Mouse (Mus musculus): Measurements from ENCODE around the gene Bach1. TPM values are rescaled to one million over a fixed set of nuclear protein-coding genes. Genes with fewer than 3 reads are reported as not detected.

The Bach1 gene
- total RNA-seq, 2 experiments from 2014 or later = 27.9 to 29.5 TPM

DNA sequence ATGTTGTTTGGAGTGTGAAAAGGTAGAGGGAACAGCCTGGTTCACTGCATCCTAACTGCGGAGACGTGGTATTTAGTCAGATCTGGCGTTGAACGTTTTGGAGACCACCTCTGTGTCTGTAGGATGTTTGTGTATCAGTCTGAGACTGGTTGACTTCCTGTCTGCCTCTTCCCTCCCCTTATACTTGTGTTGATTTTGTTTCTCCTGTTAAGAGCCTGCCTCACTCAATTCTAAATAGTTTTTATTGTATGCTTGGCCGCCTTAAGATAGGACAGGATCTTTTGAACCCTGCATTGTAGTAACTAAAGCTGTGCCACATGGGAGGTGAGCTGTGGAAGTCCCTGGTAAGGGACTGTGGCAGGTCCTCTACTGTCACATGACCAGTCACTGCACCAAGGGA, 10.4 kb downstream of the Bach1 start:
- DNase-seq = no peak
- intact Hi-C loops (cut with DNase I) = no loop called here

- intact Hi-C loops (cut with DNase I) = no loop called here
- no peak for DNase-seq
Observed at GRCm38 (mm10) chr16:87709971-87710370, 11.2 kb downstream of the Bach1 start.

GRCm38 (mm10) chr16:87711961-87712360, 13.2 kb downstream of the Bach1 start:
- no peak for DNase-seq
- intact Hi-C loops (cut with DNase I) = no loop called here

- DNase-seq = peak in 1 of 2 experiments; percentile 39
- intact Hi-C loops (cut with DNase I) = no loop called here
Observed at GRCm38 (mm10) chr16:87712986-87713693, 14.4 kb downstream of the Bach1 start.

GRCm38 (mm10) chr16:87714550-87714949, 15.8 kb downstream of the Bach1 start:
- no peak for DNase-seq
- intact Hi-C loops (cut with DNase I) = no loop called here

DNA sequence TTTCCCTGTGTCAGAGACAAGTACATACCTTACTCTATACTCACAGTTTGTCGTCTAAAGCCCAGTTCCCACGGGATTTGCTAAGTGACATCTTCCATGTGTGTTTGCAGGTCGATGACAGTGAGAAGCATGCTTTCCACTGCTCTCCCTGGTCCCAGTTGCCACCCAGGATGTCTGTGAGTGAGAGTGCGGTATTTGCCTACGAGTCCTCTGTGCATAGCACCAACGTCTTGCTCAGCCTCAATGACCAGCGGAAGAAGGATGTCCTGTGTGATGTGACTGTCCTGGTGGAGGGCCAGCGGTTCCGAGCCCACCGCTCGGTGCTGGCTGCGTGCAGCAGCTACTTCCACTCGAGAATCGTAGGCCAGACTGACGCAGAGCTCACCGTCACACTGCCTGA, 16.5 kb downstream of the Bach1 start:
- no peak for DNase-seq
- intact Hi-C loops (cut with DNase I) = no loop called here

DNA sequence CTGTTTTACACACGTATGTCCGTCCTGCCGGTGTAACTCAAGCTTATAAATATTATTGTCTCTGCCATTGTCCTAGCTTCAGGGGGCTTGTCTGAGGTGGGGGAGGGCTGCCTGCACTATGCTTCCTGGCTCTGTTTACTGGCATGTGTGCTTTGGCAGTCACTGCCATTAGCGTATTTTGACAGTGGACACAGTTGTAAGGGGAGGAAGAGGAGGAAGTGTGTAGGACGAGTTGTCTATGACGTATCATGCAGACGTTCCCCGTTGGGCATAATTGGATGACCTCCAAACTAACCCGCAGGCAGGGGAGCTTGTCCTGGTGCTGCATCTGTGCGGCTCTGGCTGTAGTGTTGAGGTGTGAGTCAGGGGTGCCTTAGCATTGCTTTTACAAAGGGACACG, 17.5 kb downstream of the Bach1 start:
- DNase-seq = peak; percentile 33 to 40
- intact Hi-C loops (cut with DNase I) = no loop called here

- no peak for DNase-seq
Observed at GRCm38 (mm10) chr16:87717046-87717660, 18.4 kb downstream of the Bach1 start.

GRCm38 (mm10) chr16:87719071-87719470, 20.3 kb downstream of the Bach1 start:
- DNase-seq = no peak
- intact Hi-C loops (cut with DNase I) = no loop called here

More at GRCm38 (mm10) chr16:87717046-87717660, 18.4 kb downstream of the Bach1 start:
- intact Hi-C loops (cut with DNase I) = no loop called here

- intact Hi-C loops (cut with DNase I) = no loop called here
- no peak for DNase-seq
Observed at GRCm38 (mm10) chr16:87719688-87720283, 21.0 kb downstream of the Bach1 start.

- DNase-seq = no peak
- intact Hi-C loops (cut with DNase I) = no loop called here
Observed at GRCm38 (mm10) chr16:87720851-87721409, 22.2 kb downstream of the Bach1 start.

- intact Hi-C loops (cut with DNase I) = no loop called here
- DNase-seq = no peak
Observed at GRCm38 (mm10) chr16:87722857-87723256, 24.1 kb downstream of the Bach1 start.

DNA sequence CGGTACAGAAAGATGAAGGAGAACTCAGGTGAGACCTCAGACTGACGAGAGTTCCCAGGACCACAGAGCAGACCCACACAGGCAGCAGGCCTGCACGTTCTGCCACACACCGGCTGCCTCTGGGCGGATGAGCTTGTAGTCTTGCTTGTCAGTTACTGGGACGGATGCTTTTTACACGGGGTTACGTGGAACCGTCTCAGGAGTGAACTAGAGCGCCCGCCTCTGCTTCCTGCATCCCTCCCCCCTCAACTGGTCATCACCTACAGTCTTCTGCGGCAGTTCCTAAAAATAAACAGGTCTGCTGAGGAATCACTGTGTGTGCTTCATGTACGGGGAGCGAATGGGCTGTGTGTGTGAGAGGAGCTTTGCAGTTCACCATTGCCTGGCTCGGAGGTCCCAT, 24.7 kb downstream of the Bach1 start:
- no peak for DNase-seq
- intact Hi-C loops (cut with DNase I) = no loop called here

- no peak for DNase-seq
- intact Hi-C loops (cut with DNase I) = no loop called here
Observed at GRCm38 (mm10) chr16:87724826-87725225, 26.1 kb downstream of the Bach1 start.

DNA sequence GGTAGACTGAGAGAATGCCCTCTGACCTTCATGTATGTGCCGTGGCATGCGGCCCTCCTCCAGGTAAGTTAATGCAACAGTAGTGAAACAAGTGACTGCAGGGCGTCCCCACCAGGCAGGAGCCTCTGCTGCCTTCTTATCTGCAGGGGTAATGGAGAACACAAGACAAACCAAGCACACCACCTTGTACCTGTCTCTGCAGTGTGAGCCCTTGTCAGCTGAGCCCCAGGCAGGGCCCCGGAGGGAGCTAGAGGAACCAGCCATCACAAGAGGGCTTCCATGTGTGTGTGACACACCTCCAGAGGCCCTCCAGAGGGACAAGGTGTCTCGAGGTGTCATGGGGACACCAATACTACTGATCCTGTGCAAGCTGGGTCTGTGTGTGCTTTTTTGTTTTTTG, 26.5 kb downstream of the Bach1 start:
- intact Hi-C loops (cut with DNase I) = no loop called here
- DNase-seq = no peak

DNA sequence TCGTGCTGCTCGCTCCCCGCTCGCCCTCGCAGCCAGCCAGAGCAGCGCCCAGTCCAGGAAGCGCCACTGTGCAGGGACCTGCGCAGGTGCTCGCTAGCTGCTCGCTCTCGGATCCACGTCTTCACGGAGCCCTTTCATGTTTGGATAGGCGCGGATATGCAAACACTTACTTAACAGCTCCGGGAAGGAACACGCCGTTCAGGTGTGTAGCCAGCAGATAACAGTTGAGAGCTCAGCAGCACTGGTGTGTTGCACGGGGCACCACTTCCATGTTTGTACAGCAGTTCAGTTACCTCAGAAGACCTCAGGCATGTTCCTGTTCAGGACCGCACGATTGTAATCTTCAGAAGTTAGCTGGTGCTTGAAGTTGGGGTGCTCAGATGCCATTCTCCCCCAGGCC, 27.2 kb downstream of the Bach1 start:
- DNase-seq = peak; percentile 28 to 46

GRCm38 (mm10) chr16:87726369-87726768, 27.6 kb downstream of the Bach1 start:
- intact Hi-C loops (cut with DNase I) = no loop called here
- peak in 1 of 2 experiments; percentile 46 for DNase-seq

More for the DNA sequence above, 27.2 kb downstream of the Bach1 start:
- intact Hi-C loops (cut with DNase I) = no loop called here

GRCm38 (mm10) chr16:87727250-87727649, 28.5 kb downstream of the Bach1 start:
- no peak for DNase-seq
- intact Hi-C loops (cut with DNase I) = no loop called here

- DNase-seq = no peak
- intact Hi-C loops (cut with DNase I) = no loop called here
Observed at GRCm38 (mm10) chr16:87727918-87728317, 29.2 kb downstream of the Bach1 start.

- intact Hi-C loops (cut with DNase I) = no loop called here
- DNase-seq = no peak
Observed at GRCm38 (mm10) chr16:87728703-87729102, 30.0 kb downstream of the Bach1 start.

- no peak for DNase-seq
Observed at GRCm38 (mm10) chr16:87729469-87729868, 30.7 kb downstream of the Bach1 start.

More at GRCm38 (mm10) chr16:87729469-87729868, 30.7 kb downstream of the Bach1 start:
- intact Hi-C loops (cut with DNase I) = no loop called here
